Mouse (Mus musculus): ENCODE results near the gene Mettl7a1. TPM values are rescaled to one million over a fixed set of nuclear protein-coding genes. Genes with fewer than 3 reads are reported as not detected.

Mettl7a1 gene
- total RNA-seq, 1 experiment from 2014 or later, result 21.2 TPM

Other genes starting within 250 kb of the Mettl7a1 start
- 81.8 and 86.3 TPM in 2 replicates for gene Atf1, start 76.3 kb upstream of the Mettl7a1 start, total RNA-seq (2017)
- gene Tmprss12, start 23.3 kb upstream of the Mettl7a1 start, total RNA-seq (2017), result not detected in 2 replicates
- gene Mettl7a3, start 30.8 kb downstream of the Mettl7a1 start, total RNA-seq (2017), result not detected in 2 replicates
- not detected in 2 replicates for gene Methig1, start 49.0 kb downstream of the Mettl7a1 start, total RNA-seq (2017)
- not detected in 2 replicates for gene Mettl7a2, start 49.1 kb downstream of the Mettl7a1 start, total RNA-seq (2017)
- not detected in 2 replicates for gene Higd1c, start 60.4 kb downstream of the Mettl7a1 start, total RNA-seq (2017)
- gene Gm5475, start 118.0 kb downstream of the Mettl7a1 start, total RNA-seq (2017), result not detected in 2 replicates
- 7.6 and 7.9 TPM in 2 replicates for gene Slc11a2, start 120.9 kb downstream of the Mettl7a1 start, total RNA-seq (2017)
- 28.9 and 30.2 TPM in 2 replicates for gene Letmd1, start 164.9 kb downstream of the Mettl7a1 start, total RNA-seq (2017)
- 2.9 and 3.1 TPM in 2 replicates for gene Csrnp2, start 191.3 kb downstream of the Mettl7a1 start, total RNA-seq (2017)
- gene Tfcp2, start 247.9 kb downstream of the Mettl7a1 start, total RNA-seq (2017), result 6.5 and 12.8 TPM in 2 replicates